Mouse (Mus musculus) testis, adult 2 months (tissue): ENCODE data around the gene Taar5. TPM values are rescaled to one million over a fixed set of nuclear protein-coding genes. Genes with fewer than 3 reads are reported as not detected.

Source experiments
- H3K27ac ChIP-seq: fragments of 200-500 bp; 2 replicates; pipeline ENCODE4 v1.5.1; 2012; ENCODE audit warnings: low read depth, low read length; ENCODE audit not compliant: control insufficient read depth, insufficient read depth
- H3K27me3 ChIP-seq: fragments of 200-500 bp; 2 replicates; pipeline ENCODE4 v1.6.1; 2012; ENCODE audit warnings: mild to moderate bottlenecking, low read length, moderate library complexity; ENCODE audit not compliant: control insufficient read depth, insufficient read depth
- H3K36me3 ChIP-seq: fragments of 200-500 bp; 2 replicates; pipeline ENCODE4 v1.6.1; 2012; ENCODE audit warnings: mild to moderate bottlenecking, low read length; ENCODE audit not compliant: control insufficient read depth, insufficient read depth
- H3K4me1 ChIP-seq: fragments of 200-500 bp; 2 replicates; pipeline ENCODE4 v1.6.1; 2012; ENCODE audit warnings: low read length; ENCODE audit not compliant: control insufficient read depth, insufficient read depth
- H3K4me3 ChIP-seq: fragments of 200-500 bp; 2 replicates; pipeline ENCODE4 v1.5.1; 2012; ENCODE audit warnings: low read depth, mild to moderate bottlenecking, low read length, moderate library complexity, mixed read lengths; ENCODE audit not compliant: control insufficient read depth
- CTCF ChIP-seq: fragments of 200-500 bp; IDR thresholded peaks from 2 replicates; pipeline ENCODE4 v1.5.1; 2012; ENCODE audit warnings: low read depth, mild to moderate bottlenecking, inconsistent platforms, low read length, moderate library complexity; ENCODE audit not compliant: control insufficient read depth, insufficient read depth, insufficient replicate concordance
- POLR2A ChIP-seq: fragments of 200-500 bp; IDR thresholded peaks from 2 replicates; pipeline ENCODE4 v1.6.1; 2012; ENCODE audit warnings: low read depth, mild to moderate bottlenecking, inconsistent platforms, low read length, moderate library complexity; ENCODE audit not compliant: control insufficient read depth
- polyA plus RNA-seq: library from polyadenylated mRNA; depleted of rRNA; stranded (reverse); fragments of >200 nt; gene quantifications from 2 replicates; pipeline ENCODE4 v1.2.3, GENCODE M21; 2012; rRNA removed

Gene Taar5
- polyA plus RNA-seq, 1 experiment = not detected

- Histone ChIP-seq H3K27me3 (no peaks in the 10 kb centered on the region), H3K36me3 (no peaks in the 10 kb centered on the region), H3K27ac (no peak within 1 kb of the TSS), H3K4me3 (no peak within 1 kb of the TSS), H3K4me1 (no peaks in the 10 kb centered on the region)
- no peak for TF ChIP-seq CTCF
- no peak for TF ChIP-seq POLR2A
These were observed 15.0 kb downstream of the Taar5 start, which contains the start of gene Taar6 for GRCm38 (mm10) chr10:23985546-23985945. Gene Taar6 (minus strand): TSS chr10:23985646.

GRCm38 (mm10) chr10:23986419-23986818 is 15.9 kb downstream of the Taar5 start:
- H3K4me1 ChIP-seq = no peaks in the 10 kb centered on the region
- TF ChIP-seq POLR2A (no peak), CTCF (no peak)
- H3K27ac ChIP-seq = no peak overlapping the region
- no peaks in the 10 kb centered on the region for H3K36me3 ChIP-seq
- no peaks in the 10 kb centered on the region for H3K27me3 ChIP-seq
- H3K4me3 ChIP-seq = no peak overlapping the region

- no peak within 1 kb of the TSS for H3K4me3 ChIP-seq
- no peaks in the 10 kb centered on the region for H3K4me1 ChIP-seq
- no peaks in the 10 kb centered on the region for H3K36me3 ChIP-seq
- H3K27me3 ChIP-seq = no peaks in the 10 kb centered on the region
- TF ChIP-seq CTCF (no peak), POLR2A (no peak)
- H3K27ac ChIP-seq = no peak within 1 kb of the TSS
These were observed 22.9 kb downstream of the Taar5 start, which contains the start of gene Taar7a for GRCm38 (mm10) chr10:23993381-23993780. Gene Taar7a (minus strand): TSS chr10:23993481.

GRCm38 (mm10) chr10:23999639-24000038 is 29.1 kb downstream of the Taar5 start, which contains the start of gene Taar7b:
Gene Taar7b (plus strand): TSS chr10:23999939.
- no peaks in the 10 kb centered on the region for H3K36me3 ChIP-seq
- H3K4me1 ChIP-seq = no peaks in the 10 kb centered on the region
- no peak for TF ChIP-seq CTCF
- no peak for TF ChIP-seq POLR2A
- no peaks in the 10 kb centered on the region for H3K27me3 ChIP-seq
- no peak within 1 kb of the TSS for H3K4me3 ChIP-seq
- H3K27ac ChIP-seq = no peak within 1 kb of the TSS

- H3K36me3 ChIP-seq = no peaks in the 10 kb centered on the region
- no peaks in the 10 kb centered on the region for H3K27me3 ChIP-seq
- H3K4me3 ChIP-seq = no peak overlapping the region
- H3K27ac ChIP-seq = no peak overlapping the region
- TF ChIP-seq CTCF (no peak), POLR2A (no peak)
- no peaks in the 10 kb centered on the region for H3K4me1 ChIP-seq
These were observed 35.9 kb downstream of the Taar5 start for GRCm38 (mm10) chr10:24006442-24006841.

- H3K27me3 ChIP-seq = no peaks in the 10 kb centered on the region
- TF ChIP-seq POLR2A = no peak
- TF ChIP-seq CTCF = no peak
- no peak overlapping the region for H3K4me3 ChIP-seq
- H3K27ac ChIP-seq = no peak overlapping the region
- H3K36me3 ChIP-seq = no peaks in the 10 kb centered on the region
- H3K4me1 ChIP-seq = no peaks in the 10 kb centered on the region
These were observed 36.5 kb downstream of the Taar5 start for GRCm38 (mm10) chr10:24007034-24007433.

GRCm38 (mm10) chr10:24008143-24008542 is 37.6 kb downstream of the Taar5 start:
- TF ChIP-seq POLR2A (no peak), CTCF (no peak)
- H3K4me1 ChIP-seq = no peaks in the 10 kb centered on the region
- no peak overlapping the region for H3K27ac ChIP-seq
- no peak overlapping the region for H3K4me3 ChIP-seq
- H3K36me3 ChIP-seq = no peaks in the 10 kb centered on the region
- no peaks in the 10 kb centered on the region for H3K27me3 ChIP-seq

Other genes starting within 250 kb of the Taar5 start
- gene Rps12, start 183.4 kb upstream of the Taar5 start, polyA plus RNA-seq = 737 and 854 TPM in 2 replicates
- gene Slc18b1, start 173.7 kb upstream of the Taar5 start, polyA plus RNA-seq = 1.6 and 1.9 TPM in 2 replicates
- gene Vnn3, start 119.2 kb upstream of the Taar5 start, polyA plus RNA-seq = 0.30 and 0.38 TPM in 2 replicates
- gene Vnn1, start 76.0 kb upstream of the Taar5 start, polyA plus RNA-seq = 0.22 and 1.1 TPM in 2 replicates
- not detected in 2 replicates for gene Taar1, start 50.4 kb upstream of the Taar5 start, polyA plus RNA-seq
- gene Taar2, start 32.1 kb upstream of the Taar5 start, polyA plus RNA-seq = not detected in 2 replicates
- gene Taar3, start 21.1 kb upstream of the Taar5 start, polyA plus RNA-seq = not detected in 2 replicates
- not detected in 2 replicates for gene Taar4, start 10.2 kb upstream of the Taar5 start, polyA plus RNA-seq
- gene Taar6, start 14.9 kb downstream of the Taar5 start, polyA plus RNA-seq = not detected in 2 replicates
- not detected in 2 replicates for gene Taar7a, start 22.8 kb downstream of the Taar5 start, polyA plus RNA-seq
- gene Taar7b, start 29.2 kb downstream of the Taar5 start, polyA plus RNA-seq = not detected in 2 replicates
- gene Taar7d, start 56.5 kb downstream of the Taar5 start, polyA plus RNA-seq = not detected in 2 replicates
- gene Taar7e, start 66.9 kb downstream of the Taar5 start, polyA plus RNA-seq = not detected in 2 replicates
- not detected in 2 replicates for gene Taar7f, start 78.8 kb downstream of the Taar5 start, polyA plus RNA-seq
- gene Taar8a, start 105.8 kb downstream of the Taar5 start, polyA plus RNA-seq = not detected in 2 replicates
- not detected in 2 replicates for gene Taar8b, start 121.6 kb downstream of the Taar5 start, polyA plus RNA-seq
- gene Taar8c, start 131.2 kb downstream of the Taar5 start, polyA plus RNA-seq = not detected in 2 replicates
- not detected in 2 replicates for gene Taar9, start 138.8 kb downstream of the Taar5 start, polyA plus RNA-seq
- gene Stx7, start 178.6 kb downstream of the Taar5 start, polyA plus RNA-seq = 9.8 and 14.9 TPM in 2 replicates